ENCODE assay signal across 8 mouse cellular contexts in genomic region chr16:10989896-10990295, GRCm38 (mm10).
DNase-seq lines count a peak whose midpoint lies in the region; ATAC-seq and TF ChIP-seq lines count a peak whose summit lies in the region.

No protein-coding gene starts in this region.

- no peaks in the 10 kb centered on the region for H3K36me3 ChIP-seq in hindbrain, postnatal 0 days (ENCODE audit: insufficient read depth, low read length)
- no peaks in the 10 kb centered on the region; the same call in 1 of the 2 replicates for H3K36me3 ChIP-seq in hindbrain, embryonic 16.5 days (ENCODE audit: control insufficient read depth, insufficient read depth, low read length)
- H3K36me3 ChIP-seq in testis, adult 2 months (ENCODE audit: control insufficient read depth, insufficient read depth, low read length): no peaks in the 10 kb centered on the region
- 0 out of 2 replicates have a peak, but pooled peaks cover 2% of the 10 kb centered on the region for H3K36me3 ChIP-seq in stomach, postnatal 0 days (ENCODE audit: control insufficient read depth, insufficient read depth, low read length)

- no peaks in the 10 kb centered on the region for H3K4me1 ChIP-seq in hindbrain, postnatal 0 days (ENCODE audit: insufficient read depth, low read length)
- H3K4me1 ChIP-seq in hindbrain, embryonic 16.5 days (ENCODE audit: control insufficient read depth, insufficient read depth, low read depth, low read length): peaks cover 2% of the 10 kb centered on the region; the same call in 1 of the 2 replicates
- peaks cover 2% of the 10 kb centered on the region for H3K4me1 ChIP-seq in testis, adult 2 months (ENCODE audit: control insufficient read depth, insufficient read depth, low read length)
- H3K4me1 ChIP-seq in cortical plate, adult 2 months (ENCODE audit: control insufficient read depth, insufficient read depth, low read length): no peaks in the 10 kb centered on the region
- no peaks in the 10 kb centered on the region for H3K4me1 ChIP-seq in stomach, postnatal 0 days (replicated peaks; ENCODE audit: control insufficient read depth, insufficient read depth)

- no peak overlapping the region for H3K9ac ChIP-seq in hindbrain, postnatal 0 days (replicated peaks; ENCODE audit: low read length)
- no peak overlapping the region for H3K9ac ChIP-seq in hindbrain, embryonic 16.5 days (ENCODE audit: low read depth, low read length)
- H3K9ac ChIP-seq in stomach, postnatal 0 days (ENCODE audit: low read length): no peak overlapping the region

- no peaks in the 10 kb centered on the region for H3K9me3 ChIP-seq in hindbrain, postnatal 0 days (ENCODE audit: low read length)
- peaks cover 6% of the 10 kb centered on the region for H3K9me3 ChIP-seq in hindbrain, embryonic 16.5 days (ENCODE audit: control insufficient read depth, low read length)
- no peaks in the 10 kb centered on the region for H3K9me3 ChIP-seq in stomach, postnatal 0 days (ENCODE audit: control insufficient read depth, low read length)

- no peak for DNase-seq in hindbrain, postnatal 0 days (ENCODE audit: low spot score)
- no peak for DNase-seq in testis, postnatal 14 days (ENCODE audit: low spot score)
- peak; percentile 28 for DNase-seq in stomach, postnatal 0 days (ENCODE audit: low spot score)
- DNase-seq in retina, postnatal 1 day: no peak
- no peak for DNase-seq in gastrocnemius, postnatal 4 days (ENCODE audit: low spot score in 2 of 2)

- 91% methylated on average over 4 of the region's 4 CpGs for WGBS in hindbrain, postnatal 0 days
- WGBS in hindbrain, embryonic 16.5 days: 97% methylated on average over 4 of the region's 4 CpGs
- WGBS in stomach, postnatal 0 days: 95% methylated on average over 4 of the region's 4 CpGs

- H3K4me2 ChIP-seq in hindbrain, postnatal 0 days (ENCODE audit: low read depth, low read length): no peak overlapping the region
- H3K4me2 ChIP-seq in hindbrain, embryonic 16.5 days (ENCODE audit: low read length): no peak overlapping the region
- no peak overlapping the region for H3K4me2 ChIP-seq in stomach, postnatal 0 days (replicated peaks; ENCODE audit: low read depth)

- H3K27me3 ChIP-seq in hindbrain, postnatal 0 days (ENCODE audit: insufficient read depth, low read length): no peaks in the 10 kb centered on the region
- no peaks in the 10 kb centered on the region for H3K27me3 ChIP-seq in hindbrain, embryonic 16.5 days (replicated peaks; ENCODE audit: control insufficient read depth, insufficient read depth, low read length)
- H3K27me3 ChIP-seq in testis, adult 2 months (ENCODE audit: control insufficient read depth, insufficient read depth, low read length): no peaks in the 10 kb centered on the region
- no peaks in the 10 kb centered on the region for H3K27me3 ChIP-seq in stomach, postnatal 0 days (ENCODE audit: control insufficient read depth, insufficient read depth, low read length)

- H3K4me3 ChIP-seq in hindbrain, postnatal 0 days (ENCODE audit: low read length): no peak overlapping the region
- H3K4me3 ChIP-seq in hindbrain, embryonic 16.5 days (ENCODE audit: low read length): no peak overlapping the region
- H3K4me3 ChIP-seq in testis, adult 2 months (ENCODE audit: control insufficient read depth, low read depth, low read length): no peak overlapping the region
- H3K4me3 ChIP-seq in cortical plate, adult 2 months (ENCODE audit: insufficient read depth, low read length): no peak overlapping the region
- no peak overlapping the region for H3K4me3 ChIP-seq in stomach, postnatal 0 days (ENCODE audit: low read depth, low read length)

- TF ChIP-seq POLR2A in testis, adult 2 months (IDR thresholded peaks at IDR 0.05; ENCODE audit: control insufficient read depth, low read depth, low read length): no peak
- TF ChIP-seq POLR2A in cortical plate, adult 2 months (IDR thresholded peaks at IDR 0.05; ENCODE audit: extremely low read depth, insufficient read depth, low read length): no peak

- ATAC-seq in hindbrain, postnatal 0 days: no peak
- ATAC-seq in hindbrain, embryonic 16.5 days: no peak
- ATAC-seq in stomach, postnatal 0 days (ENCODE audit: low FRiP score, low TSS enrichment): no peak

- TF ChIP-seq EP300 in stomach, postnatal 0 days (optimal IDR thresholded peaks at IDR 0.05): no peak

- no peak overlapping the region for H3K27ac ChIP-seq in hindbrain, postnatal 0 days
- H3K27ac ChIP-seq in hindbrain, embryonic 16.5 days (ENCODE audit: low read depth, low read length): no peak overlapping the region
- no peak overlapping the region for H3K27ac ChIP-seq in testis, adult 2 months (ENCODE audit: control insufficient read depth, insufficient read depth, low read depth, low read length)
- H3K27ac ChIP-seq in cortical plate, adult 2 months (ENCODE audit: insufficient read depth, low read length): no peak overlapping the region
- no peak overlapping the region for H3K27ac ChIP-seq in stomach, postnatal 0 days (replicated peaks)

- peak; percentile 26; the same call in 1 of the 2 replicates for TF ChIP-seq CTCF in hindbrain, postnatal 0 days (IDR thresholded peaks at IDR 0.05; ENCODE audit: low read depth)
- peak; percentile 32; the same call in 1 of the 2 replicates for TF ChIP-seq CTCF in testis, adult 2 months (IDR thresholded peaks at IDR 0.05; ENCODE audit: control insufficient read depth, insufficient read depth, insufficient replicate concordance, low read depth, low read length)
- 0 out of 2 replicates have a peak, but pooled peaks have one; percentile 12 for TF ChIP-seq CTCF in cortical plate, adult 2 months (IDR thresholded peaks at IDR 0.05; ENCODE audit: extremely low read depth, insufficient read depth, low read length)
- peak; percentile 58 for TF ChIP-seq CTCF in stomach, postnatal 0 days (IDR thresholded peaks at IDR 0.05; ENCODE audit: low read depth)
